Mouse (Mus musculus): Measurements from ENCODE around the gene Iars2. TPM values are rescaled to one million over a fixed set of nuclear protein-coding genes. Genes with fewer than 3 reads are reported as not detected.
A peak's percentile ranks its signal among the peaks of the same experiment; 100 is the strongest.

The Iars2 gene
- polyA plus RNA-seq, 1 experiment from 2014 or later = 27.3 TPM

DNA sequence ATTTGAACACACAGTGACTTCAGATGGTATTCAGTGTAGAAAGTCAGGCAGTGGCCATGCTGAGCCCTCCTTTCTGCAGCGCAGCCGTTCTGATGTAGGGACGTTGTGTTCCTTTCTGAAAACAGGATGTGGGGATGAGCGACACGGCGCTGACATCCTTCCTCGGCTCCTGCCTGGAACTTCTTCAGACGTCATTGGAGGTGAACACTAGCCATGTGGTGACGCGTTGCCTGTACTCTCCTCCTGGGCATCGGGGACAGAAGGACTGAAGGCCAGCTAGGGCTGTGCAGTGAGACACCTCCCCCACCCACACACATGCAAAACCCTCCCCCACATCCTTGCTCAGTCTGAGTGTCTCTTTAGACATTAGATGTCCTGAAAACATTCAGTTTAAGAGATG, 52.2 kb downstream of the Iars2 start:
- Histone ChIP-seq H3K4me3 (ENCODE audit: low read length) (no peak overlapping the region), H3K36me3 (ENCODE audit: control insufficient read depth, insufficient read depth, low read length) (peaks cover 30% of the 10 kb centered on the region), H3K4me1 (replicated peaks; ENCODE audit: control insufficient read depth, insufficient read depth, low read length) (no peaks in the 10 kb centered on the region), H3K27me3 (ENCODE audit: control insufficient read depth, insufficient read depth, low read depth, low read length) (no peaks in the 10 kb centered on the region), H3K9me3 (ENCODE audit: control insufficient read depth, low read length) (peaks cover 3% of the 10 kb centered on the region; the same call in 1 of the 2 replicates), H3K27ac (ENCODE audit: low read length) (no peak overlapping the region), H3K9ac (ENCODE audit: low read length) (no peak overlapping the region), H3K4me2 (ENCODE audit: low read depth, low read length) (no peak overlapping the region)
- no peak for ATAC-seq (ENCODE audit: low read depth)
- 80% methylated on average over 11 of the region's 11 CpGs for WGBS

- Histone ChIP-seq H3K9me3 (ENCODE audit: control insufficient read depth, low read length) (peaks cover 3% of the 10 kb centered on the region; the same call in 1 of the 2 replicates), H3K27ac (ENCODE audit: low read length) (no peak overlapping the region), H3K4me2 (ENCODE audit: low read depth, low read length) (no peak overlapping the region), H3K4me1 (replicated peaks; ENCODE audit: control insufficient read depth, insufficient read depth, low read length) (no peaks in the 10 kb centered on the region), H3K36me3 (ENCODE audit: control insufficient read depth, insufficient read depth, low read length) (peaks cover 38% of the 10 kb centered on the region), H3K9ac (ENCODE audit: low read length) (no peak overlapping the region), H3K4me3 (ENCODE audit: low read length) (no peak overlapping the region), H3K27me3 (ENCODE audit: control insufficient read depth, insufficient read depth, low read depth, low read length) (no peaks in the 10 kb centered on the region)
- ATAC-seq (ENCODE audit: low read depth) = no peak
- 84% methylated on average over 7 of the region's 7 CpGs for WGBS
Observed at GRCm38 (mm10) chr1:185275976-185276375, 53.2 kb downstream of the Iars2 start.

GRCm38 (mm10) chr1:185274819-185275545, 54.2 kb downstream of the Iars2 start:
- Histone ChIP-seq H3K27me3 (ENCODE audit: control insufficient read depth, insufficient read depth, low read depth, low read length) (no peaks in the 10 kb centered on the region), H3K4me2 (ENCODE audit: low read depth, low read length) (no peak overlapping the region), H3K4me3 (ENCODE audit: low read length) (no peak overlapping the region), H3K27ac (ENCODE audit: low read length) (no peak overlapping the region), H3K4me1 (replicated peaks; ENCODE audit: control insufficient read depth, insufficient read depth, low read length) (no peaks in the 10 kb centered on the region), H3K9me3 (ENCODE audit: control insufficient read depth, low read length) (peaks cover 3% of the 10 kb centered on the region; the same call in 1 of the 2 replicates), H3K9ac (ENCODE audit: low read length) (no peak overlapping the region), H3K36me3 (ENCODE audit: control insufficient read depth, insufficient read depth, low read length) (peaks cover 36% of the 10 kb centered on the region)
- no peak for ATAC-seq (ENCODE audit: low read depth)
- WGBS = 82% methylated on average over 5 of the region's 5 CpGs

DNA sequence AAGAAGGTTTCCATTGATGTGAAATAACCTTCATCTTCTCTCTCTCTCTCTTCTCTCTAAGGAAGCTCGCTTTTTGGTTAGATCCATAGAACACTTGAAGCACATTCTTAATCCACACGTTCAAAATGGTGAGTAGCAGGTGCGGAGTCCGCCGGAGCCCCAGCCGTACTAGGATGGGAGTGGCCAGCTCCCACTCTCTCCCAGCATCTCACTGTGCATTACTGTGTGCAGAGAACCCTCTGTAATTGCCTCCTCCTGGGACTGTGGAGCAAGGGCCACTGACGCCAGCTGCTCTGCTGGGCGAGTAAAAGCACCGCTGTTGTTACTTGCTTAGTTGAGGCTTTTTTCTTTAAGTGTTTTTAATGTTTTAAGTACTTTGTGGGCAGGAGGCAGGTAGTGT, 57.8 kb downstream of the Iars2 start:
- peaks cover 3% of the 10 kb centered on the region; the same call in 1 of the 2 replicates for H3K9me3 ChIP-seq (ENCODE audit: control insufficient read depth, low read length)
- no peak overlapping the region for H3K4me3 ChIP-seq (ENCODE audit: low read length)
- peaks cover 31% of the 10 kb centered on the region for H3K36me3 ChIP-seq (ENCODE audit: control insufficient read depth, insufficient read depth, low read length)
- no peak overlapping the region for H3K4me2 ChIP-seq (ENCODE audit: low read depth, low read length)
- ATAC-seq (ENCODE audit: low read depth) = no peak
- H3K4me1 ChIP-seq (replicated peaks; ENCODE audit: control insufficient read depth, insufficient read depth, low read length) = no peaks in the 10 kb centered on the region
- no peak overlapping the region for H3K27ac ChIP-seq (ENCODE audit: low read length)
- H3K27me3 ChIP-seq (ENCODE audit: control insufficient read depth, insufficient read depth, low read depth, low read length) = no peaks in the 10 kb centered on the region
- H3K9ac ChIP-seq (ENCODE audit: low read length) = no peak overlapping the region
- 91% methylated on average over 9 of the region's 9 CpGs for WGBS

- Histone ChIP-seq H3K36me3 (ENCODE audit: control insufficient read depth, insufficient read depth, low read length) (peaks cover 27% of the 10 kb centered on the region), H3K27ac (ENCODE audit: low read length) (no peak overlapping the region), H3K4me3 (ENCODE audit: low read length) (no peak overlapping the region), H3K9me3 (ENCODE audit: control insufficient read depth, low read length) (peaks cover 3% of the 10 kb centered on the region; the same call in 1 of the 2 replicates), H3K9ac (ENCODE audit: low read length) (no peak overlapping the region), H3K4me2 (ENCODE audit: low read depth, low read length) (no peak overlapping the region), H3K4me1 (replicated peaks; ENCODE audit: control insufficient read depth, insufficient read depth, low read length) (no peaks in the 10 kb centered on the region), H3K27me3 (ENCODE audit: control insufficient read depth, insufficient read depth, low read depth, low read length) (no peaks in the 10 kb centered on the region)
- ATAC-seq (ENCODE audit: low read depth) = no peak
- WGBS = 83% methylated on average over 8 of the region's 8 CpGs
Observed at GRCm38 (mm10) chr1:185270403-185271097, 58.6 kb downstream of the Iars2 start.

DNA sequence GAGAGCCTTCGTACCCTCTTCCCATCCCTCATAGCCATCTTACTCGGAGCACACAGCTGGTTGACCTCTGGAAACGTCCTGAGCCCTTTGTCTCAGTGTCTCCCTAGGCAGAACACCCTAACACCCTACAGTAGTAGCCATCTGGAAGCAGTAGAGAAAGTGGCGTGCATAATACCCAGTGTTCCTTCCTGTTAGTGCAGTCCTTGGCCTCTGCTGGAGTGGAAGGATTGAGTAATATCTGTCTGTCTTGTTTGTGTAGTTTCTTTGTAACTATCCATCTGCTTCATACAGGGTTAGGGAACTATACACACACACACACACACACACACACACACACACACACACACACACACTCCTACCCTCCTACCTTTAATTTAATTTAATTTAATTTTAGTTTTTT, 60.5 kb downstream of the Iars2 start:
- Histone ChIP-seq H3K4me2 (ENCODE audit: low read depth, low read length) (no peak overlapping the region), H3K27me3 (ENCODE audit: control insufficient read depth, insufficient read depth, low read depth, low read length) (no peaks in the 10 kb centered on the region), H3K4me3 (ENCODE audit: low read length) (no peak overlapping the region), H3K36me3 (ENCODE audit: control insufficient read depth, insufficient read depth, low read length) (peaks cover 28% of the 10 kb centered on the region), H3K9me3 (ENCODE audit: control insufficient read depth, low read length) (peaks cover 3% of the 10 kb centered on the region; the same call in 1 of the 2 replicates), H3K4me1 (replicated peaks; ENCODE audit: control insufficient read depth, insufficient read depth, low read length) (no peaks in the 10 kb centered on the region), H3K9ac (ENCODE audit: low read length) (no peak overlapping the region), H3K27ac (ENCODE audit: low read length) (no peak overlapping the region)
- no peak for ATAC-seq (ENCODE audit: low read depth)
- WGBS = 78% methylated on average over 4 of the region's 4 CpGs

DNA sequence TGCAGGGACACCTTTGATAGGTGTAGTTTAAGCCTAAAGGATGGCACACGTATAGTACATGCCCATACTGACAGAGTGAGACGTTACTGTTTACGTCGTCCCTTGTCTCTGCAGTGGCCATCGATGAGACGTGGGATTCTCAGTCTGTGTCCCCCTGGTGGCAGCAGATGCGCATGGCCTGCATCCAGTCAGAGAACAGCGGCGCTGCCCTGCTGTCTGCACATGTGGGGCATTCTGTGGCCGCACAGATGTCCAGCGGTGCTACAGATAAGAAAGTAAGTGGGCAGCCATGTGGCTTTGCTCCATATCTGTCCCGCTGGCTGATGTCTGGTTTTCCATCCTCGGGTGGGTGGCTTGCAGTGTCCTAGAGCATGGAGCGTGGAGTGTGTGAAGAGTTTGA, 66.6 kb downstream of the Iars2 start:
- no peaks in the 10 kb centered on the region for H3K4me1 ChIP-seq (replicated peaks; ENCODE audit: control insufficient read depth, insufficient read depth, low read length)
- peaks cover 20% of the 10 kb centered on the region for H3K36me3 ChIP-seq (ENCODE audit: control insufficient read depth, insufficient read depth, low read length)
- peak; percentile 45; the same call in 1 of the 2 replicates for ATAC-seq (ENCODE audit: low read depth)
- WGBS = 42% methylated on average over 14 of the region's 14 CpGs
- H3K9me3 ChIP-seq (ENCODE audit: control insufficient read depth, low read length) = no peaks in the 10 kb centered on the region
- H3K4me3 ChIP-seq (ENCODE audit: low read length) = no peak overlapping the region
- no peak overlapping the region for H3K9ac ChIP-seq (ENCODE audit: low read length)
- no peak overlapping the region for H3K4me2 ChIP-seq (ENCODE audit: low read depth, low read length)
- H3K27me3 ChIP-seq (ENCODE audit: control insufficient read depth, insufficient read depth, low read depth, low read length) = no peaks in the 10 kb centered on the region
- H3K27ac ChIP-seq (ENCODE audit: low read length) = no peak overlapping the region

DNA sequence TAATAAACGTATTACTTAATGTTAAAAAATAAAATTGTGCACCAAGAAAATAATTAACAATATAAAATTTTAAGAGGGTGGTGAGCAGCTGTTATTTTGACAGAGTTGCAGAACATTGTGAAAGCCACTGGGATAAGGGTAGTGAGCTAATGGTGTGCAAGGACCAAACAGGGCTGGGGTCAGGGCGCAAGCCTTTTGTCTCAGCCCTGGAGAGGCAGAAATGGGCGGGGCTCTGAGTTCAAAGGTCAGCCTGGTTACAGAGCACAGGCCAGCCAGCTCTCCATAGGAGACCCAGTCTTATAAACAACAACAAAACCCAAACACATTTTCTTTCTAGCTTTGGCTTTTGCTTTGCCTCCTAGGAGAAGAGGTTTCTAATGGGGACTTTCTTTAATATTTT, 72.4 kb downstream of the Iars2 start:
- WGBS = 59% methylated on average over 3 of the region's 3 CpGs
- H3K4me3 ChIP-seq (ENCODE audit: low read length) = no peak overlapping the region
- peaks cover 22% of the 10 kb centered on the region for H3K36me3 ChIP-seq (ENCODE audit: control insufficient read depth, insufficient read depth, low read length)
- H3K4me1 ChIP-seq (replicated peaks; ENCODE audit: control insufficient read depth, insufficient read depth, low read length) = peaks cover 9% of the 10 kb centered on the region
- H3K9ac ChIP-seq (ENCODE audit: low read length) = no peak overlapping the region
- H3K9me3 ChIP-seq (ENCODE audit: control insufficient read depth, low read length) = no peaks in the 10 kb centered on the region
- no peak overlapping the region for H3K4me2 ChIP-seq (ENCODE audit: low read depth, low read length)
- ATAC-seq (ENCODE audit: low read depth) = no peak
- no peak overlapping the region for H3K27ac ChIP-seq (ENCODE audit: low read length)
- H3K27me3 ChIP-seq (ENCODE audit: control insufficient read depth, insufficient read depth, low read depth, low read length) = no peaks in the 10 kb centered on the region

GRCm38 (mm10) chr1:185255336-185255735, 73.9 kb downstream of the Iars2 start:
- Histone ChIP-seq H3K4me1 (replicated peaks; ENCODE audit: control insufficient read depth, insufficient read depth, low read length) (peaks cover 11% of the 10 kb centered on the region), H3K4me3 (ENCODE audit: low read length) (no peak overlapping the region), H3K4me2 (ENCODE audit: low read depth, low read length) (no peak overlapping the region), H3K9me3 (ENCODE audit: control insufficient read depth, low read length) (no peaks in the 10 kb centered on the region), H3K27ac (ENCODE audit: low read length) (no peak overlapping the region), H3K27me3 (ENCODE audit: control insufficient read depth, insufficient read depth, low read depth, low read length) (no peaks in the 10 kb centered on the region), H3K9ac (ENCODE audit: low read length) (no peak overlapping the region), H3K36me3 (ENCODE audit: control insufficient read depth, insufficient read depth, low read length) (peaks cover 20% of the 10 kb centered on the region)
- 91% methylated on average over 12 of the region's 12 CpGs for WGBS
- no peak for ATAC-seq (ENCODE audit: low read depth)
